Mouse (Mus musculus) hindbrain, embryonic 12.5 days (tissue): ENCODE data around the gene Gm20388. TPM values are rescaled to one million over a fixed set of nuclear protein-coding genes. Genes with fewer than 3 reads are reported as not detected.

Experiments used
- ATAC-seq: fragments of 200-750 bp; cut with Nextera tagmentation; 2 replicates; pipeline ENCODE4 v1.8.0; 2017; ENCODE audit warnings: moderate TSS enrichment; ENCODE audit not compliant: low FRiP score
- H3K27ac ChIP-seq: fragments of 300-500 bp; sonication (generic); 2 replicates; pipeline ENCODE4 v1.5.1; 2016; ENCODE audit warnings: mild to moderate bottlenecking
- H3K27me3 ChIP-seq: fragments of 300-500 bp; sonication (generic); 2 replicates; pipeline ENCODE4 v1.6.1; 2016; ENCODE audit warnings: mild to moderate bottlenecking
- H3K36me3 ChIP-seq: fragments of 300-500 bp; sonication (generic); 2 replicates; pipeline ENCODE4 v1.6.1; 2016; ENCODE audit warnings: mild to moderate bottlenecking
- H3K4me1 ChIP-seq: fragments of 300-500 bp; sonication (generic); 2 replicates; pipeline ENCODE4 v1.6.1; 2016
- H3K4me2 ChIP-seq: fragments of 300-500 bp; sonication (generic); replicated peaks from 2 replicates; pipeline ENCODE4 v1.6.1; 2016; ENCODE audit warnings: mild to moderate bottlenecking
- H3K4me3 ChIP-seq: fragments of 300-500 bp; sonication (generic); 2 replicates; pipeline ENCODE4 v1.5.1; 2016; ENCODE audit warnings: mild to moderate bottlenecking
- H3K9ac ChIP-seq: fragments of 300-500 bp; sonication (generic); 2 replicates; pipeline ENCODE4 v1.6.1; 2016; ENCODE audit warnings: mild to moderate bottlenecking, moderate library complexity
- H3K9me3 ChIP-seq: fragments of 300-500 bp; sonication (generic); replicated peaks from 2 replicates; pipeline ENCODE4 v1.6.1; 2016; ENCODE audit warnings: mild to moderate bottlenecking
- WGBS: fragments of 180-500 bp; shearing (Covaris S2); methylation state at CpG from one replicate; pipeline ENCODE4 v1.1.7; 2016; 5-methylcytosine and 5-hydroxymethylcytosine counted together
- polyA plus RNA-seq: library from polyadenylated mRNA; unstranded; fragments of >200 nt; fragmentation: Nextera tagmentation; extraction: Ambion mirVana; gene quantifications from 2 replicates; pipeline ENCODE4 v1.2.1, GENCODE M21; 2016

Gene Gm20388
- polyA plus RNA-seq, 1 experiment from 2014 or later, result not detected

DNA sequence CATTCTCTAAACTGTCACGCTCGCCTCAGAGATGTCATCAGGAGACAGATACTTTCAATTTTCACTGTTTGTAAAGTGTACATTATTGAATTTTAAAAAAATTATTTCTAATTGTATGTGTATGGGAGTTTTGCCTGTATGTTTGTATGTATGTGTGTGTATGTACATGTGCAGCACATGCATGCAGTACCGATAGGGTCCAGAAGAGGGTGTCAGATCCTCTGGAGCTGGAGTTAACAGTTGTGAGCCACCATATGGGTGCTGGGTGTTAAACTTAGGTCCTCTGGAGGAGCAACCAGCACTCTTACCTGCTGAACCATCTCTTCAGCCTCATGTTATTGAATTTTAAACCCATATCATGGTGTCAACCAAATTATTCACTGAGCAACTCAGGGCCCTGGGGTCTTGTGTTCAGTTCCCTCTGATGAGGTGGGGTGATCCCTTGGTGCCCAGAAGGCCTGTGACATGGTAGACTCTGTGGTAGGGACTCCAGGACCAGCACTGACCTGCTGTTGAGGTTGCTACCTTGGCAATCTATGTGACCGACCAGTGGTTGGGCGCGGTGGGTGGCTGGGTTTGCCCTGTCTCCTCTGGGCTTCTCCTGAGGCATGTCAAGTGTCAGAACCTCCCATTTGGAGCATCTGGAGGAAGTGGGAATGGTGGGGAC is 3593.3 kb downstream of the Gm20388 start:
- no peak overlapping the region for H3K27ac ChIP-seq
- no peak overlapping the region for H3K4me3 ChIP-seq
- H3K9ac ChIP-seq, result no peak overlapping the region
- H3K36me3 ChIP-seq, result peaks cover 98% of the 10 kb centered on the region
- WGBS, result 99% methylated on average over 6 of the region's 6 CpGs
- H3K4me2 ChIP-seq, result no peak overlapping the region
- no peak for ATAC-seq
- no peaks in the 10 kb centered on the region for H3K4me1 ChIP-seq
- no peaks in the 10 kb centered on the region for H3K27me3 ChIP-seq
- H3K9me3 ChIP-seq, result no peaks in the 10 kb centered on the region

DNA sequence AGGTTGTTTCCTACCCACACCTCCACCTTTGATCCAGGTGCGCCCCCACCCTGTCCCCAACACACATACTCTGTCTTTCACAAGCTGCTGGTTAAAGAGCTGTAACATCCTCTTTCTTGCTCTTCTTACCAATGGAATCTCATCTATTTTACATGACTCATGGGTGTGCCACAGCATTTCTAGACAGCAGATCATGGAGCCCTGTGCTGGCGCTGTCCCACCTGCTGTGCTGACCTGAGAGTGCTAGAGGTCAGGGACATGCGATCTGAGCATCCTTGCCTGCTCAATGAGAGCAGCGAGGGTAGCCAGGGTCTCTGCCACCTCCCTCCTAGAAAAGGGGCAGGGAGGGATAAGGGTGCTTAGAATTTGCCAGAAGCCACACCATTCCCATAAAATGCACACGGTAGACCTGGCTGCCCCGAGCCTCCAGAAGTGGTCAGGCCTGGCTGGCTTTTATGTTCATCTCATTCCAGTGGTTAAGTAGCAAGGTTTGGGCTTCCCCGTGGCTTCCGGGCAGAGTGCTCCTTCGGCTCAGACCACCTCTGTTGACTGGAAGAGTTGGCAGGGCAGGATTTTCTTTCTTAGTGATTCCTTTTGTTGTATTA is 3594.1 kb downstream of the Gm20388 start:
- 90% methylated on average over 9 of the region's 9 CpGs for WGBS
- H3K36me3 ChIP-seq, result peaks cover 98% of the 10 kb centered on the region

DNA sequence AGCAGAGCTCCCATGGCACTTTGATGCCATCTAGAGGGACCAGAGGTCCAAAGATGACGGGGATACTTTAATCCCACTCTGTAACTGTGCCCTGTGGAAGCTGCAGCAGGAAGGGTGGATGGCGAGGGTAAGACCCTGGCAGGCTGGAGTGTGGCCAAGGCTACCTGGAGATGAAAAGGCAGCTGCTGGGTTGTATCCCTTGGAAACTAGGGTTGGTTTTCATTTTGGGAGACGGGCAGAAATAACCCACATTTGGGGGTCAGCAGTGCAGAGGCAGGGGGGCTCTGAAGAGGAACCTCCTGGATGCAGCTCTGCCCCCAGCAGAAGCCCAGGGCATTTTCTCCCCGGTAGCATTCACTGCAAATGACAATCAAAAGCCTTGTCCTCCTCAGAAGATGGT is 3594.6 kb downstream of the Gm20388 start:
- no peak for ATAC-seq
- Histone ChIP-seq H3K4me1 (no peaks in the 10 kb centered on the region), H3K27ac (no peak overlapping the region), H3K4me3 (no peak overlapping the region), H3K9me3 (no peaks in the 10 kb centered on the region), H3K27me3 (no peaks in the 10 kb centered on the region), H3K9ac (no peak overlapping the region), H3K36me3 (peaks cover 98% of the 10 kb centered on the region), H3K4me2 (no peak overlapping the region)
- WGBS, result 77% methylated on average over 4 of the region's 4 CpGs

More for the DNA sequence above, 3594.1 kb downstream of the Gm20388 start:
- no peaks in the 10 kb centered on the region for H3K4me1 ChIP-seq
- H3K4me3 ChIP-seq, result no peak overlapping the region
- H3K27me3 ChIP-seq, result no peaks in the 10 kb centered on the region
- no peaks in the 10 kb centered on the region for H3K9me3 ChIP-seq
- no peak overlapping the region for H3K9ac ChIP-seq
- H3K27ac ChIP-seq, result peak overlapping the region; percentile 35; the same call in 1 of the 2 replicates
- ATAC-seq, result no peak
- H3K4me2 ChIP-seq, result no peak overlapping the region

DNA sequence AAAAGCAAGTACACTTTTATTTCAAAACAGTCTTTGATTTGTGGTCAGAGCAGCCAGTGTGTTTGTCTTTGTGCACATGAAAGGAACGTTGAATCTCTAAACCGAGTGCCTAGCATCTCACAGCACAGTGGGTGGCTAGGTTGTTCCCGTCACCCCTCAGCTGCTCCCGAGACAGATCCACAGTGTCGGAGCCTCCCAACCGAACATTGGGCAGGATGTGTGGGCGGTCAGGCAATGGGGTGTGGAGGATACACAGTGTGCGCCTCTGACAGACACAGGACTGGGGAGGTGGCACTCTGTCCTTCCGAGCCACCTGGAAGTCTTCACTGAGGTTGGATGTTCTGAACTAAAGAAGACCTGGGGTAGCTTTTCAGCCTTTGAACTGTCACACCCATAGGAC is 3595.1 kb downstream of the Gm20388 start:
- Histone ChIP-seq H3K9me3 (no peaks in the 10 kb centered on the region), H3K27me3 (no peaks in the 10 kb centered on the region), H3K4me1 (no peaks in the 10 kb centered on the region), H3K9ac (no peak overlapping the region), H3K27ac (no peak overlapping the region), H3K36me3 (peaks cover 99% of the 10 kb centered on the region), H3K4me3 (no peak overlapping the region), H3K4me2 (no peak overlapping the region)
- no peak for ATAC-seq
- WGBS, result 93% methylated on average over 9 of the region's 9 CpGs

DNA sequence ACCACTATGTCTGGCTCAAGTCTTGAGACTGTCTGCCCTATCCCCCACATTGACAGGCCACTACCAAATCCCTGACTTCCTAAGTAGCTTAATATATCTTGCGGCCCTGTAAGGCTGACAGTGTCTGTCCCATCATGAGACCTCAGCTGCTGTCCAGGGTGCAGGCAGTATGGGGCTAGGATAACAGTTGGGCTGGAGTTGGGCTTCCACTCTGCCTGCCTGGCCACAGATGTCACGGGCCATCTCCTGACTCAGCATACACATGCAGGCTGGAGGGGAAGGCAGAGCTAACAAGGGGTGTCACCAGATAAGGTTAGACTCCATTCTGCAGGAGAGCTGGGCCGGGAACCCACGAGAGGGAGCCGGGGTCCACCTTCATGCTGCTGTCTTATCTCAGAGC is 3596.5 kb downstream of the Gm20388 start:
- no peaks in the 10 kb centered on the region for H3K27me3 ChIP-seq
- WGBS, result 90% methylated on average over 5 of the region's 5 CpGs
- H3K27ac ChIP-seq, result no peak overlapping the region
- no peak overlapping the region for H3K9ac ChIP-seq
- H3K36me3 ChIP-seq, result peaks cover 94% of the 10 kb centered on the region
- H3K4me2 ChIP-seq, result no peak overlapping the region
- H3K9me3 ChIP-seq, result no peaks in the 10 kb centered on the region
- H3K4me3 ChIP-seq, result no peak overlapping the region
- no peaks in the 10 kb centered on the region for H3K4me1 ChIP-seq
- no peak for ATAC-seq

DNA sequence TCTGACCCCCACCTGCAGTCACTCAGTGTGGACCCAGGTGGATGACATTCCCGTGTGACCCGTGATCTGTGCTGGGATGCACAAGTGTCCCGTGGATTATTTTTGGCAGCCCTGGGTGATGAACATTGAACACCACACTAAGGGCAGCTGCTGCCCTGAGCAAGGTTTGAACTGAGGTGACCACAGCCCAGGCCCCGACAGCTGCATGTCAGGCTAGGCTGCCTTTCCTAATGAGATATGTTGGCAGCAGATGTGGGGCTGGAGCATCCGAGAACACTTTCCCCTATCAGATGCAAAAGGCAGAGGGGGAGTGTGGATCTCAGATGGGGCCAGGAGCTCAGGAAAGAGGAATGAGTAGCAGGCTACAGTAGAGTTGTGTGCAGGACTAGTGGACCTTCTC is 3600.2 kb downstream of the Gm20388 start:
- peaks cover 57% of the 10 kb centered on the region for H3K36me3 ChIP-seq
- no peak overlapping the region for H3K9ac ChIP-seq
- peaks cover 18% of the 10 kb centered on the region for H3K4me1 ChIP-seq
- H3K4me3 ChIP-seq, result no peak overlapping the region
- no peak overlapping the region for H3K27ac ChIP-seq
- H3K27me3 ChIP-seq, result no peaks in the 10 kb centered on the region
- no peak for ATAC-seq
- no peak overlapping the region for H3K4me2 ChIP-seq
- H3K9me3 ChIP-seq, result no peaks in the 10 kb centered on the region
- 78% methylated on average over 5 of the region's 5 CpGs for WGBS

DNA sequence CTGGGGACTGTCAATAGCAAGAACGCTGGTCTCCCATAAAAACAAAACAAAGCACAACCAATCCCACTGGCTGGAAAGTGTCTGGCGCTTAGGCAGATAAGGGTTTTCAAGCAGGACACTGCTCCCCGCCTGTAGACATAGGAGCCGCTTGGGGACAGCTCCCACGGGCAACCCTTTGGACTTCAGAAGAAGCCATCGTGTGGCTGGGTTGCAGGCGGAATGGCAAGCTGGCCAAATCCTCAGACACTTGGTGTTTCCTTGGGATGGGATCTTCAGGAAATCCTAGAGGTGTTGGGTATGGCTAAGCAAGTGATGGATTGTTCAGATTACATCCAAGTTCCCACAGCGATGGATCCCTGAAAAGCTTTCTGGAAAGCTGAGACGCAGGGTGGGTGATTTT is 3603.5 kb downstream of the Gm20388 start:
- Histone ChIP-seq H3K4me2 (peak overlapping the region; percentile 62), H3K27me3 (0 out of 2 replicates have a peak, but pooled peaks cover 4% of the 10 kb centered on the region), H3K9me3 (no peaks in the 10 kb centered on the region), H3K27ac (peak overlapping the region; percentile 94), H3K4me3 (peak overlapping the region; percentile 71), H3K9ac (peak overlapping the region; percentile 78), H3K36me3 (peaks cover 25% of the 10 kb centered on the region), H3K4me1 (peaks cover 19% of the 10 kb centered on the region)
- WGBS, result 5% methylated on average over 9 of the region's 9 CpGs
- ATAC-seq, result no peak

DNA sequence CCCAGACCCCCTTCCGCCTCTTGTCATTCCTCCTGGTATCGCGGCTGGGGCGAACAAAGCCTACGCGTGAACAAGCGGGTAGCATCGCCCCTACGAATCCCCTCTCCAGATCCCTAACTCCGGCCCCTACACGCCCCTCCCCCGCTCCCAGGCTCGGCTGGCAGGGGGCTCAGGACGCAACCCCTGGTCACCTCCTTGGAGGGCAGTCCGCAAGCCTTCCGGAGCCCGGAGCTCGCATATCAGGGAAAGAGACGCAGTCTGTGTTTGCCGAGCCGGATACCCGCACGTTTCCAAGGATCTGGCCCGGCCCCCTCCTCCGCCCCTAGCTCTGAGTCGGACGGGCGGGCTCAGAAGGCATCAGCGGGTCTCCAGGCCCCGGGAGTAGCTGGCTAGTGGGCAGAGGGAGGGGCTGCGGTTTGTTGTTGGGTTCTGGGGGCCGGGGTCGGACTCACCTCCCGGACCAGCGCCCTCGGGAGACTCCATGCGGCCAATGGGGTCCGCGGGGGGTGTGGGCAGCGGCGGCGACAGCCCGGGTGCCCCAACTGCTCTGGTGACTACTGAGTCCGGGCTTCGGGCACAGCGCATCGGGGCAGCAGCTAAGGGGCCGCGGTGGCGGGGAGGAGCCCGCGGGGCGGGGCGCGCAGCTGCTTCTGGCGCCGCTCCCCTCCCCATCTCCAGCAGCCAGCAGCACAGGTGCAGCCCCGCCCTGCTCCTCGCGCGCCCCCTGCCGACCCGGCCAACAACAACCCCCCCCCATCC is 3604.3 kb downstream of the Gm20388 start, which contains the start of gene Dbndd1:
Gene Dbndd1, minus strand, starts transcription at position 683 of the 759 bp plus-strand sequence.
- Histone ChIP-seq H3K4me1 (peaks cover 24% of the 10 kb centered on the region), H3K27ac (peak within 1 kb of the TSS; percentile 94), H3K27me3 (0 out of 2 replicates have a peak, but pooled peaks cover 4% of the 10 kb centered on the region), H3K36me3 (peaks cover 17% of the 10 kb centered on the region; the same call in 1 of the 2 replicates), H3K9me3 (no peaks in the 10 kb centered on the region), H3K4me2 (peak within 1 kb of the TSS; percentile 62), H3K4me3 (peak within 1 kb of the TSS; percentile 71), H3K9ac (peak within 1 kb of the TSS; percentile 78)
- WGBS, result under 1% methylated on average over 48 of the region's 63 CpGs
- peak; percentile 71 for ATAC-seq

DNA sequence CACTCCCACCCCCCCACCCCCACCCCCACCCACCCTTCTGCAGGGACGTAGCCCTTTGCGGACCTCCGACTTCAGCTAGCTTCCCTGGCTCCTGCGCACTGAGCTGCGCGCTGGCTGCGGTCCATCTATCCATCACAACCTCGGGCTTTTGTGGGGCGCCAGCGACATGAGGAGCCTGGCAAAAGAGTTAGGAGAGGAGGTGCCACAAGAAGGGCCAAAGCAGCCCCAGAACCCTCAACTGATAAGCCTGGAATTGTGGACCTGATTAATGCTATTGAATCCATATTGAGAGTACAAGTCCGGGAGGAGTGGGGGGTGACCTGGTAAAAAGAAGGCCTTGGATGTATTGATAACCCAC is 3604.9 kb downstream of the Gm20388 start:
- Histone ChIP-seq H3K4me2 (peak overlapping the region; percentile 62), H3K9me3 (no peaks in the 10 kb centered on the region), H3K36me3 (peaks cover 14% of the 10 kb centered on the region; the same call in 1 of the 2 replicates), H3K27ac (peak overlapping the region; percentile 94), H3K27me3 (0 out of 2 replicates have a peak, but pooled peaks cover 4% of the 10 kb centered on the region), H3K4me3 (peak overlapping the region; percentile 71), H3K9ac (peak overlapping the region; percentile 78), H3K4me1 (peaks cover 24% of the 10 kb centered on the region)
- no peak; the same call in 1 of the 2 replicates for ATAC-seq
- WGBS, result under 1% methylated on average over 11 of the region's 11 CpGs

DNA sequence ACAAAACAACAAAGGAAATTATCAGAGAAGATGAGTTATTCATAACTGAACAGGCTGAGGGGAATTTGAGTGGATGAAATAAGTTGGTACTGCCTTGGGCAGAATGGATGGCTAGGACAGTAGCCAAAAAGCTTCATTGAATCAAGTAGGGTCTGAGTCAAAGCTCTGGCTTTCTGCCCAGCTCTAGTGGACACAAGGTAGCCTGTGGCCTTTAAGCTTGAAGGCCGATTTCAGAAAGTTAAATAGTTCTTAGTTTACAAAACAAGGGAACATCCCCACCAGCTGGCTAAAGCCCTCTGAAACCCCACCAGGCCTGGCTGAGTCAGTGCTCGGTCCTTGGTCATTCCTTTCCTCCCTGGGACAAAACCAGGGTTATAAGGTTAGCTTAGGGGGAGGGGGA is 3606.0 kb downstream of the Gm20388 start:
- no peak overlapping the region for H3K4me2 ChIP-seq
- 0 out of 2 replicates have a peak, but pooled peaks cover 4% of the 10 kb centered on the region for H3K27me3 ChIP-seq
- no peak for ATAC-seq
- peaks cover 8% of the 10 kb centered on the region for H3K36me3 ChIP-seq
- H3K4me1 ChIP-seq, result peaks cover 24% of the 10 kb centered on the region
- H3K27ac ChIP-seq, result no peak overlapping the region
- 31% methylated on average over 2 of the region's 2 CpGs for WGBS
- no peak overlapping the region for H3K4me3 ChIP-seq
- H3K9ac ChIP-seq, result no peak overlapping the region
- no peaks in the 10 kb centered on the region for H3K9me3 ChIP-seq

DNA sequence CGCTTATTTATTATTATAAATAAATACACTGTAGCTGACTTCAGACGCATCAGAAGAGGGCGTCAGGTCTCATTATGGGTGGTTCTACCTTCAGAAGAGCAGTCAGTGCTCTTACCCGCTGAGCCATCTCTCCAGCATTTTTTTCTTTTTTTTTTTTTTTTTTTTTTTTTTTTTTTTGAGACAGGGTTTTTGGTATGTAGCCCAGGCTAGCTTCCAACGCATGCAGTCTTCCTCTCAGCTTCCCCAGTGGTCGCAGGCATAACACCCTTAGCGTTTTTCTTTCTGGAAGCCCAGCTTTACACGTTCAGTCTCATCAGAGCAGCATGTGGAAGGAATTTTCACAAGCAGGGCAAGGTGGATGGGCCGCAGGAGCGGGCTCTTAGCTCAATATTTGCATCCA is 3607.5 kb downstream of the Gm20388 start:
- no peak for ATAC-seq
- 45% methylated on average over 10 of the region's 10 CpGs for WGBS
- peaks cover 21% of the 10 kb centered on the region for H3K36me3 ChIP-seq
- H3K4me1 ChIP-seq, result peaks cover 15% of the 10 kb centered on the region
- peak overlapping the region; percentile 78 for H3K4me3 ChIP-seq
- H3K9me3 ChIP-seq, result no peaks in the 10 kb centered on the region
- peak overlapping the region; percentile 87 for H3K4me2 ChIP-seq
- H3K27me3 ChIP-seq, result 0 out of 2 replicates have a peak, but pooled peaks cover 4% of the 10 kb centered on the region
- H3K27ac ChIP-seq, result no peak overlapping the region
- no peak overlapping the region for H3K9ac ChIP-seq

DNA sequence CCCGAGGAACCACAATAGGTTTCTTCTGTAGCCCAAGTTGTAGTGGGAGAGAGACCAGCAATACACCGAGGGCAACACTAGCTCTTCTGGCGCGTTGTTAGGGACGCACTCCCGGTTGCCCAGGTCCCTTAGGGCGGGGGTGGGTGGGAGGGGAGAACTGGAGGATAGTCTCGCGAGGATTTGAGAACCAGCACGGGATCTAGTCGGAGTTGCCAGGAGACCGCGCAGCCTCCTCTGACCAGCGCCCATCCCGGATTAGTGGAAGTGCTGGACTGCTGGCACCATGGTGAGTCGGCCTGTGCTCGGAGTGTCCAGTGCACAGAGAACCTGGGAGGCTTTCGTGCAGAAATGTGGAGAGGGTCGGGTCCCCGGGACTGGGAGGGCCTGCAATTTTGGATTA is 3608.0 kb downstream of the Gm20388 start, which contains the start of gene Gas8:
Gene Gas8, plus strand, starts transcription at position 168 of the 400 bp plus-strand sequence.
- Histone ChIP-seq H3K9me3 (no peaks in the 10 kb centered on the region), H3K27ac (peak within 1 kb of the TSS; percentile 58; the same call in 1 of the 2 replicates), H3K9ac (peak within 1 kb of the TSS; percentile 89), H3K4me3 (peak within 1 kb of the TSS; percentile 78), H3K4me1 (peaks cover 10% of the 10 kb centered on the region), H3K36me3 (peaks cover 26% of the 10 kb centered on the region), H3K27me3 (0 out of 2 replicates have a peak, but pooled peaks cover 4% of the 10 kb centered on the region), H3K4me2 (peak within 1 kb of the TSS; percentile 87)
- WGBS, result under 1% methylated on average over 20 of the region's 20 CpGs
- ATAC-seq, result peak; percentile 84
